Mouse (Mus musculus) embryonic facial prominence, embryonic 12.5 days (tissue): Measurements from ENCODE around the gene Nt5dc3. TPM values are rescaled to one million over a fixed set of nuclear protein-coding genes. Genes with fewer than 3 reads are reported as not detected.
A peak's percentile ranks its signal among the peaks of the same experiment; 100 is the strongest.

Experiments used
- ATAC-seq: fragments of 200-750 bp; cut with Nextera tagmentation; 2 replicates; pipeline ENCODE4 v1.8.0; 2017; ENCODE audit not compliant: insufficient number of reproducible peaks, insufficient read depth, low FRiP score, low TSS enrichment
- H3K27ac ChIP-seq: fragments of 300-500 bp; sonication (generic); 2 replicates; pipeline ENCODE4 v1.5.1; 2016; ENCODE audit warnings: mild to moderate bottlenecking
- H3K27me3 ChIP-seq: fragments of 300-500 bp; sonication (generic); 2 replicates; pipeline ENCODE4 v1.6.1; 2016; ENCODE audit warnings: mild to moderate bottlenecking, moderate library complexity
- H3K36me3 ChIP-seq: fragments of 300-500 bp; sonication (generic); 2 replicates; pipeline ENCODE4 v1.6.1; 2016; ENCODE audit warnings: mild to moderate bottlenecking
- H3K4me1 ChIP-seq: fragments of 300-500 bp; sonication (generic); 2 replicates; pipeline ENCODE4 v1.6.1; 2016
- H3K4me2 ChIP-seq: fragments of 300-500 bp; sonication (generic); replicated peaks from 2 replicates; pipeline ENCODE4 v1.6.1; 2016; ENCODE audit warnings: mild to moderate bottlenecking, moderate library complexity
- H3K4me3 ChIP-seq: fragments of 300-500 bp; sonication (generic); 2 replicates; pipeline ENCODE4 v1.5.1; 2016; ENCODE audit warnings: mild to moderate bottlenecking
- H3K9ac ChIP-seq: fragments of 300-500 bp; sonication (generic); 2 replicates; pipeline ENCODE4 v1.6.1; 2016; ENCODE audit warnings: mild to moderate bottlenecking, moderate library complexity
- H3K9me3 ChIP-seq: fragments of 300-500 bp; sonication (generic); 2 replicates; pipeline ENCODE4 v1.6.1; 2016; ENCODE audit warnings: mild to moderate bottlenecking, moderate library complexity
- WGBS: fragments of 180-500 bp; shearing (Covaris S2); methylation state at CpG from one replicate; pipeline ENCODE4 v1.1.7; 2016; 5-methylcytosine and 5-hydroxymethylcytosine counted together
- polyA plus RNA-seq: library from polyadenylated mRNA; unstranded; fragments of >200 nt; fragmentation: Nextera tagmentation; extraction: Ambion mirVana; gene quantifications from 2 replicates; pipeline ENCODE4 v1.2.1, GENCODE M21; 2016

Gene Nt5dc3
- 1.4 and 1.5 TPM in 2 replicates for polyA plus RNA-seq

DNA sequence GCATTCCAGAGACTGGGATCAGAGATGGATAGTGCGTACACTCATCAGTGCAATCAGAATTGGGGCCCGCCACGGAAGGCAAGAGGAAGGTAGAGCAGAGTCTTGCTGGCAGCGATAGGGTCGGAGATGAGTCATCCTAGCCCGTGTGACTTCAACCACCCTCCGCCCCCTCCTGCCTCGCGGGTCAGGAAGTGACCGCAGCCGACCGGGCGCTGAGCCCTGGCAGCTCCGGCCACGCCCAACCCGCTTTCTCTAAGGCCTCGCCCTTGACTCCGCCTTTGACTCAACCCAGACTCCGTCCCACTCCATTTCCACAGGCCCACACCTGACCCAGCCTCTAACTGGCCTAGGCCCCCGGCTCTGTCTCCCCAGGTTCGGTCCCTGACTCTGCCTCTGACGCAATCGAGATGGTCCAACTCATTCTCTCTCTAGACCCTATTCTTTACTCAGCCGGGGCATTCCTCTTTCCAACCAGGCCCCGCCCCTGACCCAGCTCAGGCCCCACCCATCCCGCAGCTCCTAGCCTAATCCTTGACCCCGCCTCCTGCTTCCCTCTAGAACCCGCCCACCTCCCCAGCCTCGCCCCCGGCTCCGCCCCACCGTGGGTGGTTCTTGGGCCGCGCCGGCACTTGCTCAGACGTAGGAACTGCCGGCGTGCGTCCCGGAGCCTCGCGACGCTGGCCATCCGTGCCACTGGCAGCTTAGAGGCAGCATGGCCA lies at the start of gene Nt5dc3:
Nt5dc3 (plus strand) TSS at position 608 of the 719 bp plus-strand sequence.
- H3K9me3 ChIP-seq = no peaks in the 10 kb centered on the region
- peak within 1 kb of the TSS; percentile 66 for H3K4me3 ChIP-seq
- H3K4me1 ChIP-seq = peaks cover 15% of the 10 kb centered on the region
- ATAC-seq = peak; percentile 95
- WGBS = under 1% methylated on average over 44 of the region's 44 CpGs
- H3K4me2 ChIP-seq = peak within 1 kb of the TSS; percentile 96
- H3K27me3 ChIP-seq = peaks cover 3% of the 10 kb centered on the region; the same call in 1 of the 2 replicates
- H3K9ac ChIP-seq = peak within 1 kb of the TSS; percentile 56
- H3K27ac ChIP-seq = peak within 1 kb of the TSS; percentile 51; the same call in 1 of the 2 replicates
- no peaks in the 10 kb centered on the region for H3K36me3 ChIP-seq

DNA sequence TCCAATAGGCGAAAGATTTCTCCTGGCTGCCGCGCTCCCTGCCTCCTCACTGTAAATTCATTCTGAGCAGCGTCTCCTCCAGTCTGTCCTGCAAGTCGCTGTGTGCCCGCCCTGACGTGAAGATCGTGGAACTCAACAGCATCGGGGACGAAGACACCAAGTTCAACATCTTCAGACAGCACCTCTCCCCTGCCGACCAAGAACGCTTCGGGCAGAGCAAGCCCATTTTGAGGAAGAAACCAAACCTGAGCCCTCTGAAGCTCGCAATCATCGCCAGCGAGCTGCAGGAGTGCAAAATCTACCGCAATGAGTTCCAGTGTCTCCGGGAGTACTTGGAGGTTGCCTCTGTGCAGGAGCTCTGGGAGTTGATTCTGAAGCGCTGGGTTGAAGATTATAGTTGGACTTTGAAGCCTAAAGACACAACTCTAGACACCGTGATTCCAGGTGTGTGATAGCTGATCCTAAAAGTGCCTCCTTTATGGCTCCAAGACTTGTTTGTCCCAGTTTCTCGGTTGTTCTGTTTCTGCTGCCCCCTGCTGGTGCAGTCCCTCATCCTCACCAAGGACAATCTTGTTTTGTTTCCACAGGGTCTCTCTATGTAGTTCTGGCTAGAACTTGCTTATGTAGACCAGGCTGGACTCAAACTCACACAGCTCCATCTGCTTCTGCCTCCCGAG lies 47.8 kb upstream of the Nt5dc3 start:
- Histone ChIP-seq H3K4me2 (peak overlapping the region; percentile 53), H3K4me1 (peaks cover 16% of the 10 kb centered on the region; the same call in 1 of the 2 replicates), H3K27me3 (no peaks in the 10 kb centered on the region), H3K9ac (peak overlapping the region; percentile 55), H3K27ac (no peak overlapping the region), H3K9me3 (no peaks in the 10 kb centered on the region), H3K4me3 (peak overlapping the region; percentile 37), H3K36me3 (no peaks in the 10 kb centered on the region)
- WGBS = 6% methylated on average over 22 of the region's 22 CpGs
- ATAC-seq = 0 out of 2 replicates have a peak, but pooled peaks have one; percentile 32

- Histone ChIP-seq H3K27me3 (no peaks in the 10 kb centered on the region), H3K27ac (no peak overlapping the region), H3K4me1 (peaks cover 16% of the 10 kb centered on the region; the same call in 1 of the 2 replicates), H3K4me2 (no peak overlapping the region), H3K4me3 (no peak overlapping the region), H3K9ac (no peak overlapping the region), H3K9me3 (no peaks in the 10 kb centered on the region), H3K36me3 (no peaks in the 10 kb centered on the region)
- no peak for ATAC-seq
- 54% methylated on average over 2 of the region's 2 CpGs for WGBS
Measured at GRCm38 (mm10) chr10:86731500-86731863, 47.3 kb upstream of the Nt5dc3 start.

DNA sequence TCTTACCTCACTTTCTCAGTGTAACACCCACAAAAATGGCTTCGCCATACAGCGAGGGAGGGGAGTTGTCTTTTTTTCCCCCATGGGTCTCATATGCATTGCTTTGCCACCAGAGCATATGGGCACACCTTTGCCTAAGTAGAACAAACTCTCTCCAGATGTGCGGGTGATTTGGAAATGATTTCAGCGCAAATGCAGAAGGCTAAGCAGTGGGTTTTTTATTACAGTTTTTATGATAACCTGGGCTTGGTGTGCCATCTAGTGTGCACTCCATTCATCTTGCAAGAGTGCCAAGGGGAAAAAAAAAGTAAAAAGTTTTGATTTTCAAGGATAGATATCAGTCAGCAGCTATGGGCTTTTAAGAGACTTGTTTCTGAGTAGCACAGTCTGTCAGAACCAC lies 43.8 kb upstream of the Nt5dc3 start:
- Histone ChIP-seq H3K27me3 (no peaks in the 10 kb centered on the region), H3K4me3 (no peak overlapping the region), H3K27ac (no peak overlapping the region), H3K9ac (no peak overlapping the region), H3K9me3 (no peaks in the 10 kb centered on the region), H3K4me2 (no peak overlapping the region), H3K36me3 (no peaks in the 10 kb centered on the region), H3K4me1 (0 out of 2 replicates have a peak, but pooled peaks cover 4% of the 10 kb centered on the region)
- ATAC-seq = no peak
- 41% methylated on average over 4 of the region's 4 CpGs for WGBS

- H3K9ac ChIP-seq = no peak overlapping the region
- H3K4me1 ChIP-seq = no peaks in the 10 kb centered on the region
- WGBS = 76% methylated on average over 2 of the region's 2 CpGs
- no peaks in the 10 kb centered on the region for H3K36me3 ChIP-seq
- H3K27ac ChIP-seq = no peak overlapping the region
- H3K4me2 ChIP-seq = no peak overlapping the region
- no peaks in the 10 kb centered on the region for H3K27me3 ChIP-seq
- H3K9me3 ChIP-seq = no peaks in the 10 kb centered on the region
- H3K4me3 ChIP-seq = no peak overlapping the region
- ATAC-seq = no peak
Measured at GRCm38 (mm10) chr10:86742918-86743317, 35.9 kb upstream of the Nt5dc3 start.

DNA sequence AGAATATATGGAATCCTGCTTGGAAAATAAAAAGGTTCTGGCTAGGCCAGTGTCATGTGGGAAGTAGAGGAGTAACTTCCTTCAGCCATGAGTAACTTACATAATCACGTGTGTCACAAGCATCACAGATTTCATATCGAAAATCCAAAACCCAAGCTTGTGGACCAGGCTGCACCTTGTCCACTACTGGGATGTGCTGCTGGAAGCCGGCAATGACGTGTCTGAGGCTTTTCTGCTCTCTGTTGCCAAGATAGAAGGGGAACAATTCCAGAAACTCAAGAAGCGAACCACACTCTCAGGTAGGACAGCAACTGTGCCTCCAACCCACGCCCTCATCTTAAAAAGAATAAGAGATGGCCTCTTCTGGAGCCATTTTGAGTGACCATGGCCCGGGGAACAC lies 34.5 kb upstream of the Nt5dc3 start:
- no peaks in the 10 kb centered on the region for H3K4me1 ChIP-seq
- H3K9ac ChIP-seq = no peak overlapping the region
- H3K9me3 ChIP-seq = no peaks in the 10 kb centered on the region
- ATAC-seq = no peak
- no peak overlapping the region for H3K4me2 ChIP-seq
- H3K4me3 ChIP-seq = no peak overlapping the region
- no peak overlapping the region for H3K27ac ChIP-seq
- no peaks in the 10 kb centered on the region for H3K27me3 ChIP-seq
- H3K36me3 ChIP-seq = no peaks in the 10 kb centered on the region
- 90% methylated on average over 7 of the region's 7 CpGs for WGBS

GRCm38 (mm10) chr10:86755816-86756502 lies 22.8 kb upstream of the Nt5dc3 start:
- 83% methylated on average over 6 of the region's 6 CpGs for whole genome bisulfite sequencing
- ATAC-seq = no peak
- H3K4me2 ChIP-seq = no peak overlapping the region

GRCm38 (mm10) chr10:86757724-86758123 lies 21.1 kb upstream of the Nt5dc3 start:
- H3K4me1 ChIP-seq = no peaks in the 10 kb centered on the region
- no peak for ATAC-seq
- H3K4me2 ChIP-seq = no peak overlapping the region
- 98% methylated on average over 1 of the region's 1 CpGs for WGBS
- no peak overlapping the region for H3K27ac ChIP-seq
- H3K36me3 ChIP-seq = no peaks in the 10 kb centered on the region
- H3K9me3 ChIP-seq = no peaks in the 10 kb centered on the region
- no peak overlapping the region for H3K4me3 ChIP-seq
- H3K27me3 ChIP-seq = no peaks in the 10 kb centered on the region
- H3K9ac ChIP-seq = no peak overlapping the region

More at GRCm38 (mm10) chr10:86755816-86756502, 22.8 kb upstream of the Nt5dc3 start:
- H3K27ac ChIP-seq = no peak overlapping the region
- no peaks in the 10 kb centered on the region for H3K9me3 ChIP-seq
- no peak overlapping the region for H3K9ac ChIP-seq
- H3K27me3 ChIP-seq = no peaks in the 10 kb centered on the region
- no peak overlapping the region for H3K4me3 ChIP-seq
- H3K36me3 ChIP-seq = no peaks in the 10 kb centered on the region
- H3K4me1 ChIP-seq = no peaks in the 10 kb centered on the region

DNA sequence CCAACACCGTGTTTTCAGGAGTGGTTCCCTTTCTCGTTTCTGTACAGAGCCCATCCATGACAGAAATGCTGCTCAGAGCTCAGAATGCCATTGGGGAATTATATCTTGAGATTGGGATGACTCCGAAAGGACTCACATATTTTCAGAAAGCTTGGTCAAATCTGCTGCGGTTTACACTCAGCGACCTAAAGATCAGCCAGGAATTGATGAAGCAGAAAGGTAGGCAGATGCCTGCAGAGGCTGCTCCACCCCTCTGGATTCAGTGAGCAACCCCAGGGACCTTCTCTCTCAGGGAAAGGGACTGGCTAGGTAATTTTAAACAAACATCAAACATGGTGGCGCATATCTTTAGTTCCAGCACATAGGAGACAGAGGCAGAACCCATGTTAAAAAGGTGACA lies 20.6 kb upstream of the Nt5dc3 start:
- no peak for ATAC-seq
- H3K27me3 ChIP-seq = no peaks in the 10 kb centered on the region
- H3K4me3 ChIP-seq = no peak overlapping the region
- H3K4me1 ChIP-seq = no peaks in the 10 kb centered on the region
- no peak overlapping the region for H3K9ac ChIP-seq
- H3K36me3 ChIP-seq = no peaks in the 10 kb centered on the region
- no peak overlapping the region for H3K4me2 ChIP-seq
- 88% methylated on average over 6 of the region's 6 CpGs for WGBS
- no peak overlapping the region for H3K27ac ChIP-seq
- no peaks in the 10 kb centered on the region for H3K9me3 ChIP-seq

- no peaks in the 10 kb centered on the region for H3K9me3 ChIP-seq
- WGBS = 64% methylated on average over 1 of the region's 1 CpGs
- H3K27me3 ChIP-seq = no peaks in the 10 kb centered on the region
- ATAC-seq = no peak
- H3K36me3 ChIP-seq = no peaks in the 10 kb centered on the region
- H3K4me2 ChIP-seq = no peak overlapping the region
- no peak overlapping the region for H3K4me3 ChIP-seq
- no peak overlapping the region for H3K9ac ChIP-seq
- H3K27ac ChIP-seq = no peak overlapping the region
- no peaks in the 10 kb centered on the region for H3K4me1 ChIP-seq
Measured at GRCm38 (mm10) chr10:86761236-86761635, 17.6 kb upstream of the Nt5dc3 start.

DNA sequence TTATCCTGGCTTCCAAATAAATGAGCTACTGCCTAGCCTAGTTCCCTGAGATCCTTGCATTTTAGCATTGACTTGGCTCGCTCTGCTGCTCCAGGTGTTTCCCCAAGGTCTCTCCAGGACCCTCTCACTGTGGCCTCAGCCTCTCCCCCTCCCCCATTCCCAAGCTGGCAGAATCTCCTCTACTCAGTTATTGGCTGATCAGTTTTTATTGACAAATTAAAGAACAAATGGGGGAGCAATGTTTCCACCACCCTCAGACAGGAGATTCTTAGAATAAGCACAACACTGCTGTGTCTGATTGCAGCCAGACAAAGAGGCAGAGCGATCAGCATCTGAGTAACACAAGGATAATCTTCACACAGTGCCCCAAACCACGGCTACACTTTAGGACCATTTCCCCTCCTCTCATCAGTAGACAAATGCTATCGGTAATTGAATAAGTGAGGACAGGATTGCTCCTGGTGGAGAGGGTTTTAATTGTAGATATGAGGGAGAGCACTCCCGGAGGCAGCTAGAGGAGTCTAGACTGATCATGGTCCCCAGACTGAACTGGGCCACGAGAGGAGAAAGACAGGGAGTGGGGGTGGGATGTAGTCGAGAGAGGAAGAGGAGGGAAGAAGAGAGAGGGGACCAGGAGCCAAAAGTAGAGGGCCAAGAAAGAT lies 17.0 kb upstream of the Nt5dc3 start:
- Histone ChIP-seq H3K4me3 (no peak overlapping the region), H3K4me2 (no peak overlapping the region), H3K4me1 (no peaks in the 10 kb centered on the region), H3K9ac (no peak overlapping the region), H3K36me3 (no peaks in the 10 kb centered on the region), H3K27me3 (no peaks in the 10 kb centered on the region), H3K9me3 (no peaks in the 10 kb centered on the region), H3K27ac (no peak overlapping the region)
- WGBS = 42% methylated on average over 7 of the region's 7 CpGs
- ATAC-seq = no peak
